Mouse (Mus musculus): ENCODE data around the gene Fut2. TPM values are rescaled to one million over a fixed set of nuclear protein-coding genes. Genes with fewer than 3 reads are reported as not detected.
A peak's percentile ranks its signal among the peaks of the same experiment; 100 is the strongest.

Fut2 gene
- polyA plus RNA-seq, 1 experiment from 2014 or later, result not detected

- no peak for ATAC-seq
- WGBS (ENCODE audit: insufficient replicate concordance), result 70% methylated on average over 22 of the region's 23 CpGs
- Histone ChIP-seq H3K9ac (replicated peaks) (no peak overlapping the region), H3K36me3 (replicated peaks; ENCODE audit: insufficient read depth, low read length) (no peaks in the 10 kb centered on the region), H3K27ac (ENCODE audit: low read depth) (no peak overlapping the region), H3K9me3 (ENCODE audit: low read length) (no peaks in the 10 kb centered on the region), H3K4me2 (ENCODE audit: low read depth, low read length) (no peak overlapping the region), H3K4me3 (ENCODE audit: low read depth, low read length) (no peak overlapping the region), H3K27me3 (ENCODE audit: insufficient read depth, low read length) (peaks cover 25% of the 10 kb centered on the region), H3K4me1 (ENCODE audit: insufficient read depth) (peaks cover 7% of the 10 kb centered on the region)
- TF ChIP-seq EP300 (IDR thresholded peaks at IDR 0.05; ENCODE audit: low read depth) (no peak), CTCF (IDR thresholded peaks at IDR 0.05; ENCODE audit: low read depth) (no peak)
- no peak for DNase-seq
These were observed 35.9 kb downstream of the Fut2 start for GRCm38 (mm10) chr7:45630064-45630907.

- ATAC-seq (peak; percentile 88), DNase-seq (peak; percentile 92)
- Histone ChIP-seq H3K27ac (ENCODE audit: low read depth) (peak overlapping the region; percentile 37), H3K36me3 (replicated peaks; ENCODE audit: insufficient read depth, low read length) (no peaks in the 10 kb centered on the region), H3K4me2 (ENCODE audit: low read depth, low read length) (peak overlapping the region; percentile 85), H3K9me3 (ENCODE audit: low read length) (no peaks in the 10 kb centered on the region), H3K9ac (replicated peaks) (peak overlapping the region; percentile 60), H3K4me3 (ENCODE audit: low read depth, low read length) (peak overlapping the region; percentile 50), H3K27me3 (ENCODE audit: insufficient read depth, low read length) (peaks cover 25% of the 10 kb centered on the region), H3K4me1 (ENCODE audit: insufficient read depth) (peaks cover 7% of the 10 kb centered on the region)
- TF ChIP-seq EP300 (IDR thresholded peaks at IDR 0.05; ENCODE audit: low read depth) (no peak), CTCF (IDR thresholded peaks at IDR 0.05; ENCODE audit: low read depth) (peak; percentile 82)
- WGBS (ENCODE audit: insufficient replicate concordance), result 1% methylated on average over 94 of the region's 105 CpGs
These were observed 37.6 kb downstream of the Fut2 start for GRCm38 (mm10) chr7:45628364-45629294.

- H3K27me3 ChIP-seq (ENCODE audit: insufficient read depth, low read length), result peaks cover 24% of the 10 kb centered on the region
- peak within 1 kb of the TSS; percentile 62 for H3K27ac ChIP-seq (ENCODE audit: low read depth)
- H3K9me3 ChIP-seq (ENCODE audit: low read length), result no peaks in the 10 kb centered on the region
- peak within 1 kb of the TSS; percentile 60 for H3K9ac ChIP-seq (replicated peaks)
- peaks cover 6% of the 10 kb centered on the region for H3K4me1 ChIP-seq (ENCODE audit: insufficient read depth)
- peak within 1 kb of the TSS; percentile 50 for H3K4me3 ChIP-seq (ENCODE audit: low read depth, low read length)
- DNase-seq (no peak), ATAC-seq (no peak)
- no peaks in the 10 kb centered on the region for H3K36me3 ChIP-seq (replicated peaks; ENCODE audit: insufficient read depth, low read length)
- TF ChIP-seq CTCF (IDR thresholded peaks at IDR 0.05; ENCODE audit: low read depth) (no peak), EP300 (IDR thresholded peaks at IDR 0.05; ENCODE audit: low read depth) (no peak)
- H3K4me2 ChIP-seq (ENCODE audit: low read depth, low read length), result peak within 1 kb of the TSS; percentile 85
- WGBS (ENCODE audit: insufficient replicate concordance), result 52% methylated on average over 9 of the region's 9 CpGs
These were observed 38.9 kb downstream of the Fut2 start, which contains the start of gene Rasip1 for GRCm38 (mm10) chr7:45627261-45627660. Gene Rasip1 (plus strand): TSS chr7:45627488.

GRCm38 (mm10) chr7:45626571-45627076 is 39.6 kb downstream of the Fut2 start:
- H3K36me3 ChIP-seq (replicated peaks; ENCODE audit: insufficient read depth, low read length), result no peaks in the 10 kb centered on the region
- H3K9ac ChIP-seq (replicated peaks), result no peak overlapping the region
- H3K4me1 ChIP-seq (ENCODE audit: insufficient read depth), result peaks cover 5% of the 10 kb centered on the region
- H3K4me3 ChIP-seq (ENCODE audit: low read depth, low read length), result no peak overlapping the region
- H3K27me3 ChIP-seq (ENCODE audit: insufficient read depth, low read length), result peaks cover 20% of the 10 kb centered on the region
- ATAC-seq (no peak), DNase-seq (no peak)
- WGBS (ENCODE audit: insufficient replicate concordance), result 81% methylated on average over 7 of the region's 7 CpGs
- H3K27ac ChIP-seq (ENCODE audit: low read depth), result peak overlapping the region; percentile 62; the same call in 1 of the 2 replicates
- H3K4me2 ChIP-seq (ENCODE audit: low read depth, low read length), result no peak overlapping the region
- no peaks in the 10 kb centered on the region for H3K9me3 ChIP-seq (ENCODE audit: low read length)
- TF ChIP-seq EP300 (IDR thresholded peaks at IDR 0.05; ENCODE audit: low read depth), result no peak
- TF ChIP-seq CTCF (IDR thresholded peaks at IDR 0.05; ENCODE audit: low read depth), result no peak

GRCm38 (mm10) chr7:45625481-45625880 is 40.7 kb downstream of the Fut2 start:
- H3K9ac ChIP-seq (replicated peaks), result no peak overlapping the region
- H3K4me2 ChIP-seq (ENCODE audit: low read depth, low read length), result no peak overlapping the region
- 75% methylated on average over 8 of the region's 8 CpGs for WGBS (ENCODE audit: insufficient replicate concordance)
- H3K27ac ChIP-seq (ENCODE audit: low read depth), result no peak overlapping the region
- H3K4me3 ChIP-seq (ENCODE audit: low read depth, low read length), result no peak overlapping the region
- DNase-seq (no peak), ATAC-seq (no peak)
- H3K4me1 ChIP-seq (ENCODE audit: insufficient read depth), result peaks cover 5% of the 10 kb centered on the region
- peaks cover 20% of the 10 kb centered on the region for H3K27me3 ChIP-seq (ENCODE audit: insufficient read depth, low read length)
- no peak for TF ChIP-seq EP300 (IDR thresholded peaks at IDR 0.05; ENCODE audit: low read depth)
- no peak for TF ChIP-seq CTCF (IDR thresholded peaks at IDR 0.05; ENCODE audit: low read depth)
- no peaks in the 10 kb centered on the region for H3K9me3 ChIP-seq (ENCODE audit: low read length)
- no peaks in the 10 kb centered on the region for H3K36me3 ChIP-seq (replicated peaks; ENCODE audit: insufficient read depth, low read length)

GRCm38 (mm10) chr7:45624718-45625117 is 41.5 kb downstream of the Fut2 start:
- no peak overlapping the region for H3K4me2 ChIP-seq (ENCODE audit: low read depth, low read length)
- peaks cover 18% of the 10 kb centered on the region for H3K27me3 ChIP-seq (ENCODE audit: insufficient read depth, low read length)
- TF ChIP-seq EP300 (IDR thresholded peaks at IDR 0.05; ENCODE audit: low read depth), result no peak
- no peak for TF ChIP-seq CTCF (IDR thresholded peaks at IDR 0.05; ENCODE audit: low read depth)
- no peak overlapping the region for H3K9ac ChIP-seq (replicated peaks)
- H3K4me1 ChIP-seq (ENCODE audit: insufficient read depth), result peaks cover 5% of the 10 kb centered on the region
- H3K9me3 ChIP-seq (ENCODE audit: low read length), result no peaks in the 10 kb centered on the region
- DNase-seq (no peak), ATAC-seq (no peak)
- no peak overlapping the region for H3K27ac ChIP-seq (ENCODE audit: low read depth)
- H3K36me3 ChIP-seq (replicated peaks; ENCODE audit: insufficient read depth, low read length), result no peaks in the 10 kb centered on the region
- H3K4me3 ChIP-seq (ENCODE audit: low read depth, low read length), result no peak overlapping the region
- 75% methylated on average over 3 of the region's 3 CpGs for WGBS (ENCODE audit: insufficient replicate concordance)

All from liver, postnatal 0 days (tissue).